Mouse (Mus musculus) heart, embryonic 15.5 days (tissue): ENCODE measurements around the gene Ppig. TPM values are rescaled to one million over a fixed set of nuclear protein-coding genes. Genes with fewer than 3 reads are reported as not detected.

Experiments used
- ATAC-seq: fragments of 200-750 bp; cut with Nextera tagmentation; replicated peaks from 2 replicates; pipeline ENCODE4 v1.8.0; 2017; ENCODE audit warnings: low read depth, moderate TSS enrichment; ENCODE audit not compliant: insufficient number of reproducible peaks, insufficient read depth, low FRiP score
- H3K27ac ChIP-seq: fragments of 300-500 bp; sonication (generic); 2 replicates; pipeline ENCODE4 v1.5.1; 2015; ENCODE audit warnings: mild to moderate bottlenecking, inconsistent platforms
- H3K27me3 ChIP-seq: fragments of 300-500 bp; sonication (generic); 2 replicates; pipeline ENCODE4 v1.6.1; 2015; ENCODE audit warnings: inconsistent platforms
- H3K36me3 ChIP-seq: fragments of 300-500 bp; sonication (generic); 2 replicates; pipeline ENCODE4 v1.6.1; 2015; ENCODE audit warnings: mild to moderate bottlenecking, inconsistent platforms
- H3K4me1 ChIP-seq: fragments of 300-500 bp; sonication (generic); replicated peaks from 2 replicates; pipeline ENCODE4 v1.6.1; 2015; ENCODE audit warnings: inconsistent platforms
- H3K4me2 ChIP-seq: fragments of 300-500 bp; sonication (generic); 2 replicates; pipeline ENCODE4 v1.6.1; 2015; ENCODE audit warnings: inconsistent platforms, mild to moderate bottlenecking, moderate library complexity
- H3K4me3 ChIP-seq: fragments of 300-500 bp; sonication (generic); 2 replicates; pipeline ENCODE4 v1.5.1; 2015; ENCODE audit warnings: mild to moderate bottlenecking, inconsistent platforms
- H3K9ac ChIP-seq: fragments of 300-500 bp; sonication (generic); 2 replicates; pipeline ENCODE4 v1.6.1; 2015; ENCODE audit warnings: mild to moderate bottlenecking, inconsistent platforms
- H3K9me3 ChIP-seq: fragments of 300-500 bp; sonication (generic); replicated peaks from 2 replicates; pipeline ENCODE4 v1.6.1; 2016; ENCODE audit warnings: inconsistent platforms
- WGBS: fragments of 180-500 bp; shearing (Covaris S2); methylation state at CpG from one replicate; pipeline ENCODE4 v1.1.7; 2015; ENCODE audit warnings: mixed read lengths; 5-methylcytosine and 5-hydroxymethylcytosine counted together
- polyA plus RNA-seq: library from polyadenylated mRNA; unstranded; fragments of >200 nt; fragmentation: Nextera tagmentation; extraction: Ambion mirVana; gene quantifications from 2 replicates; pipeline ENCODE4 v1.2.1, GENCODE M21; 2015

The Ppig gene
- polyA plus RNA-seq, 1 experiment from 2014 or later: 98.4 TPM

DNA sequence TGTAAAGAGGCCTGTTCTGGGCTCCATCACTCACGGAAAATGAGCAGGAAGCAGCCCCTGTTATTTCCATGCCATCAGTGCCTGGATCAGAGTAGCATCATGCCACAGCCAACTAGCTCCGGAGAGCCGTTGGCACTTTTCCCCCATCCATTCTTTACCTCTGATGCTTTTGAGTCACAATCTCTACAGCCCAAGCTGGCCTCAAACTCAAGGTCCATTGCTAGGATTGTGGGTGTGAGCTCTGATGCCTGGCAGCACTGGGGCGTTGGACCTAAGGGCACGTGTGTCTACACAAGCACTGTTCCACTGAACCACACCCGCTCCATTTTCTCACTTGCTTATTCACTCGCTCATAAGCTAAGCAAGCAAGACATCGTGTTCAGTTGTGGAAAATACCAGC, 21.9 kb upstream of the Ppig start:
- Histone ChIP-seq H3K9ac (no peak overlapping the region), H3K36me3 (peaks cover 71% of the 10 kb centered on the region), H3K27ac (no peak overlapping the region), H3K9me3 (no peaks in the 10 kb centered on the region), H3K4me2 (no peak overlapping the region), H3K27me3 (no peaks in the 10 kb centered on the region), H3K4me3 (no peak overlapping the region), H3K4me1 (no peaks in the 10 kb centered on the region)
- no peak for ATAC-seq
- WGBS: 91% methylated on average over 8 of the region's 8 CpGs

DNA sequence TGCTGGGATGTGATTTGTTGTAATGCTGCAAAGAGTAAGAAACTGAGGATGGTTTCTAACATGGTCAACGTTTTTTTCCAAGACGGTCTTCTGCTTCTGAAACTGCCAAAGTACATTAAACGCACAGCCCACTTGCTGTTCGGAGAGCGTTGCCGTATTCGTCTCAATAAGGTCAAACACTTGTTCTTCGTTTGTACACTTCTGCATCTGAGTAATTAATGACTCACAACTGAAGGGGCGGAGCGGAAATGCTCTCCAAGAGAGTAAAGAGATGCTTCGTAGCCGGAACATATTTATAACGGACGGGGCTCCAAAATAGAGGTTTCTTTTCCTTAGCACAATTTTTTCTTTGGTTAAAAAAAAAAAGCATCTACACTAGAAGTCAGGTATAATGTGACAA, 10.2 kb upstream of the Ppig start:
- WGBS: 87% methylated on average over 14 of the region's 14 CpGs
- H3K27me3 ChIP-seq: peaks cover 3% of the 10 kb centered on the region; the same call in 1 of the 2 replicates
- H3K4me1 ChIP-seq: peaks cover 6% of the 10 kb centered on the region; the same call in 1 of the 2 replicates
- H3K9me3 ChIP-seq: no peaks in the 10 kb centered on the region
- ATAC-seq: no peak
- H3K4me2 ChIP-seq: peak overlapping the region; percentile 74
- H3K9ac ChIP-seq: no peak overlapping the region
- peak overlapping the region; percentile 87; the same call in 1 of the 2 replicates for H3K4me3 ChIP-seq
- no peak overlapping the region for H3K27ac ChIP-seq
- H3K36me3 ChIP-seq: peaks cover 7% of the 10 kb centered on the region

DNA sequence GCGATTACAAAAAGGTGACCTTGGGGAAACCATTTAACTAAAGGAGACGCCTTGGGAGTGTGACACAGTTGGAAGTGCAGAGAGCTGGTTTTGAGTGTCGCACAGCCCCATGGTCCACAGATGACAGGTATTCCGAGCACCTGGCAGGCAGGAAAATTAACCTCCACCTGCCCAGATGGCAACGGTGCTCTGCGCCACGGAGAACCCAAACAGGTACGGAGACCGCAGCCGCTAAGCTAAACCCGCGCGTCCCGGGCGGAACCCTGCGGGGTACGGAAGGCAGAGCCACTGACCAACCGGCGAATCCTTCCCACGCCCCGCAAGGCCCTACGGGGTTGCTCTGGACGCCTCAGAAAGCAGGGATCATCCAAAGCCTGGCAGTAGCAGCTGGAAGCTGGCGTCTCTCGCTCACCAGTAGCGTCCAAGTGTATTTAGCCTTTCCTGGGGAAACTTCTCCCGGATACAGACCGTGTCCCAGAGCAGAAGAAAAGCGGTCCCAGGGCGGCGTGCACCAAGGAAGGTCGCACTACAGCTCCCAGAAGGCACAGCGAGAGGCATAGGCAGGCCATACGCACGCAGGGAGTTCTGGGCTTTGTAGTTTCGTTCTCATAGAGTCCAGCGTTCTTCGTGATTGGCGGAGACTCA, 9.2 kb upstream of the Ppig start, which contains the start of gene Fastkd1:
TSS of gene Fastkd1 (minus strand) at position 536 of the 645 bp plus-strand sequence.
- Histone ChIP-seq H3K4me2 (peak within 1 kb of the TSS; percentile 74), H3K9me3 (no peaks in the 10 kb centered on the region), H3K27me3 (peaks cover 3% of the 10 kb centered on the region), H3K9ac (peak within 1 kb of the TSS; percentile 83), H3K4me1 (peaks cover 6% of the 10 kb centered on the region; the same call in 1 of the 2 replicates), H3K36me3 (no peaks in the 10 kb centered on the region), H3K4me3 (peak within 1 kb of the TSS; percentile 87), H3K27ac (peak within 1 kb of the TSS; percentile 95)
- peak; percentile 96 for ATAC-seq
- under 1% methylated on average over 39 of the region's 39 CpGs for WGBS

DNA sequence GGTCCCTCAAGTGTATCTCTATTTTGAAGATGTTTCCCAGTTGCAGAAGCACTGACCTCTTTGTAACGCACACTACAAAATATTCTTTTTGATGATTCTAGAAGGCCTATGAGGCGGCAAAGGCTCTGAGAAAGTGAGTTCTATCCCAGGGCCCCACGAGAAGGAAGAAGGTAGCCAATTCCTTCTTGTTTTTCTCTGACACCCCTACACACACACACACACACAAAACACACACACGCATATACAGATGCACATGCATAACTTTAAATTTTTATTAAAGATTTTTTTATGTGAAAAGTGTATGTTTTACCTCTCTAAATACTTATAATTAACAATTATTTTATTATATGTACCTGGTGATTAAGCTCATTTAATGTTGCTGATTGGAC, 8.7 kb upstream of the Ppig start:
- no peak overlapping the region for H3K9ac ChIP-seq

DNA sequence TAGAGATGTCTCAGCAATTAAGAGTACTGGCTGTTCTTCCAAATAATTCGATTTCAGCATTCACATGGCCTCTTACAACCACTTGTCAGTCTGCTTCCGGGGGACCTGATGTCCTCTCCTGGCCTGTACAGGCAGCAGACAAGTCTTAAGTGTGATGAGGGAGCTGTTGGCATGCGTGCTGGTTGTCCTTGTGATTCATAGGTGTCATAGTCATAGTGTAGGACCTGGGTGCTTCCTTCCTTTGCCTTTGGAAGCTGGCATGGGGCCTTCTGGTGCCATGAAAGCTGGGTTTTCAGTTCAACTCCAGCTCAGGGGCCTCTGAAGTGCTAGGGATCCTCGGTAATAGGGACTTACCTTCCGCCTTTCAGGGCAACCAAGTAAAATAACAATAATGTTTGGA, 8.2 kb upstream of the Ppig start:
- H3K4me1 ChIP-seq: peaks cover 6% of the 10 kb centered on the region; the same call in 1 of the 2 replicates
- 73% methylated on average over 5 of the region's 5 CpGs for WGBS
- no peaks in the 10 kb centered on the region for H3K36me3 ChIP-seq
- H3K27ac ChIP-seq: no peak overlapping the region
- H3K9me3 ChIP-seq: no peaks in the 10 kb centered on the region
- H3K4me3 ChIP-seq: no peak overlapping the region
- ATAC-seq: no peak
- no peak overlapping the region for H3K9ac ChIP-seq
- no peak overlapping the region for H3K4me2 ChIP-seq
- peaks cover 3% of the 10 kb centered on the region for H3K27me3 ChIP-seq

More for the DNA sequence above, 8.7 kb upstream of the Ppig start:
- peak overlapping the region; percentile 74 for H3K4me2 ChIP-seq
- no peaks in the 10 kb centered on the region for H3K36me3 ChIP-seq
- peak overlapping the region; percentile 87 for H3K4me3 ChIP-seq
- H3K4me1 ChIP-seq: peaks cover 6% of the 10 kb centered on the region; the same call in 1 of the 2 replicates
- no peaks in the 10 kb centered on the region for H3K9me3 ChIP-seq
- 26% methylated on average over 4 of the region's 4 CpGs for WGBS
- peaks cover 3% of the 10 kb centered on the region for H3K27me3 ChIP-seq
- no peak for ATAC-seq
- H3K27ac ChIP-seq: no peak overlapping the region

DNA sequence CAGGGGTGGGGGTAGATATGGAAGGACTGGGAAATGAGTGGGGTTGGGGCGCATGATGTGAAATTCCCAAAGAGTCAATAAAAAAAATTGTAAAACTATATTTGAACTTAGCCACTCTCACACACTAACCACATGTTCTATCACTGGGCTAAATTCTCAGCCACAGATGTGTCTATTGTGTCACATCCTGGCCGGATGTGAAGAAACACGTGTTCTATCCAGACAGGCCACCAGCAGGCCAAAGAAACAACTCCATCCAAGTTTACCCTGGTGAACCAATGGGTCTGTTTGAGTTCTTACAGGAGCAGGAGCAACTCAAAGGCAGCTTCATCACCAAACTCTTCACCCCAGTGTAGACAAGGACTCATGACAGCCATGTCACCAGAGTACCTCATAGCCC, 5.9 kb upstream of the Ppig start:
- WGBS: 62% methylated on average over 3 of the region's 3 CpGs

DNA sequence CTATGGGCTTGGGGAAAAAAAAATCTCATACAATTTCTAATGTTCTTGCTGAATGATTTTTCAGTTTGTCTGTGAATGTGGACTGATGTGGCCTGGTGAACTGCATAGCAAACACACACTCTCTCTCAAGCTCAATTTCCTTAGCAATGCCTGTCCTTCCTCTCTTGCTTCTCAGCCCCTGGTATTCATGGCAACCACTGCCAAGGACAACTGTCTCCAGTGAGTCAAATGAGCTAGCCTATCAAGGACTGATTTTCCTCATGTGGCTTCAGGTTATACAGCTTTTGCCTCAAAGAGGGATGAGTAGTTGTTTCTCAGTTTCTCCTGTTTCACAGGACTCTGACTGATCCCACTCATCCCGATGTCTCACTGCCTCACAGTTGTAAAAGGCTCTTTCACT, 3.2 kb upstream of the Ppig start:
- 84% methylated on average over 1 of the region's 1 CpGs for WGBS
- ATAC-seq: no peak
- Histone ChIP-seq H3K4me3 (no peak overlapping the region), H3K27me3 (peaks cover 3% of the 10 kb centered on the region), H3K9me3 (no peaks in the 10 kb centered on the region), H3K4me1 (peaks cover 3% of the 10 kb centered on the region), H3K9ac (no peak overlapping the region), H3K36me3 (no peaks in the 10 kb centered on the region), H3K4me2 (no peak overlapping the region), H3K27ac (no peak overlapping the region)

More for the DNA sequence above, 5.9 kb upstream of the Ppig start:
- H3K4me3 ChIP-seq: no peak overlapping the region
- H3K4me1 ChIP-seq: peaks cover 6% of the 10 kb centered on the region; the same call in 1 of the 2 replicates
- no peak overlapping the region for H3K4me2 ChIP-seq
- H3K36me3 ChIP-seq: no peaks in the 10 kb centered on the region
- no peaks in the 10 kb centered on the region for H3K9me3 ChIP-seq
- H3K9ac ChIP-seq: no peak overlapping the region
- H3K27me3 ChIP-seq: peaks cover 3% of the 10 kb centered on the region
- ATAC-seq: no peak
- H3K27ac ChIP-seq: no peak overlapping the region

DNA sequence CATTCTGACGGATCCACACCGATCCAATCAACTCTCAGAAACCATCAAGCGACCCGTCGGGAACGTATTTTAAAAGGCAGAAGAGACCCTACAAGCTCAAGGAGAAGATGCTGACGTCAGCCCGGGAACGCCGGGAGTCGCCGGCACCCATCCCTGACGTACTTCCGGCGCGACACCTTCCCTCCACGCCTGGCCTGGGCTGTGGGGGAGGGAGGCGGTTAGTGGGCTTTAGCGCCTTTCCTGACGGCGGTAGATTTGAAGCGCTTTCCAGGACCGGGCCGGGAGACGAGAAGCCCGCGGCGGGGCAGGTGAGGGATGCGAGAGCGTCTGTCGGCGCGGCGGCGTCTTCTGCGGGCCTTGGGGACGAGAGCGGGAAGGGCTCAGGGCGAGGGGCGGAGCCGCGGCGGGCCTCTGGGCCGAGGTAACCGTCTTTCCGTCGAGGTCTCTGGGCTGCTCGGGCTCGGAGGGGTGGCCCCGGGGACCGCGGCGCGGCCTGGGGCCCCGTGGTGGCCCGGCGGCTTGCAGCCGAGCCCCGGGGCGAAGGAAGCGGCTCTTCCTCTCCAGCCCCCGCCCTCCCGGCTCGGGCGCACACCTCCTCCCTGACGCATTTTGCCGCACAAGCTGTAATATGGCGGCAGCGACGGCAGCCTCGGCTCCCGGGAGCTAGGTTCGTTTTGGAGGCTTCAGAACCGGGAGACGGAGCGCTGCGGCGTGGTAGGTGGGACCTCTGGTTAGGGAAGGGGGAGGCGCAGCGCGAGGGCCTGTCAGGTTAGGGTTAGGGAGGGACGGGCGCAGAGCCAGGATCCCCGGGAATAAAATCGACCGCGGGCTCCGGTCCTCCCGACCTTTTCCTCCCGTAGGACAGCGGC, 539 bp downstream of the Ppig start:
- peak; percentile 94 for ATAC-seq
- peak overlapping the region; percentile 89 for H3K9ac ChIP-seq
- WGBS: under 1% methylated on average over 75 of the region's 91 CpGs
- H3K27ac ChIP-seq: peak overlapping the region; percentile 94
- peaks cover 11% of the 10 kb centered on the region for H3K4me1 ChIP-seq
- H3K27me3 ChIP-seq: no peaks in the 10 kb centered on the region; the same call in 1 of the 2 replicates
- H3K4me3 ChIP-seq: peak overlapping the region; percentile 98
- no peaks in the 10 kb centered on the region for H3K36me3 ChIP-seq
- H3K4me2 ChIP-seq: peak overlapping the region; percentile 72
- no peaks in the 10 kb centered on the region for H3K9me3 ChIP-seq

DNA sequence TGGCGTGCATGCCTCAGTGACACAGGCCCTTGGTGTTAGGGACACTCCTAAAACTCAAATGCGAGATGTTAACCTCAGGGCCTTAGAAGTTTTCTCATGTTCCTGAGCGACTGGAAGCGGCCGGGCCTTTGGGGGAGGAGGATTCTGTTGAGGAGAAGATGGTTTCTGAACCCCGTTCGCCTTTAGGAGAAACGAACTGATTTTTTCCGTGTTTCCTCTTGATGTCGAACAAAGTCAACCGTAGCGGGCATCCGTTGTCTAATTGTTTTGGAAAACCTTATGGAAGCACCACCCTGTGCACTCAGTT, 1.1 kb downstream of the Ppig start:
- Histone ChIP-seq H3K4me3 (peak overlapping the region; percentile 98), H3K9me3 (no peaks in the 10 kb centered on the region), H3K4me1 (peaks cover 11% of the 10 kb centered on the region), H3K9ac (peak overlapping the region; percentile 89), H3K36me3 (no peaks in the 10 kb centered on the region), H3K27me3 (no peaks in the 10 kb centered on the region), H3K4me2 (peak overlapping the region; percentile 72), H3K27ac (peak overlapping the region; percentile 94)
- ATAC-seq: no peak
- WGBS: 0% methylated on average over 13 of the region's 13 CpGs

DNA sequence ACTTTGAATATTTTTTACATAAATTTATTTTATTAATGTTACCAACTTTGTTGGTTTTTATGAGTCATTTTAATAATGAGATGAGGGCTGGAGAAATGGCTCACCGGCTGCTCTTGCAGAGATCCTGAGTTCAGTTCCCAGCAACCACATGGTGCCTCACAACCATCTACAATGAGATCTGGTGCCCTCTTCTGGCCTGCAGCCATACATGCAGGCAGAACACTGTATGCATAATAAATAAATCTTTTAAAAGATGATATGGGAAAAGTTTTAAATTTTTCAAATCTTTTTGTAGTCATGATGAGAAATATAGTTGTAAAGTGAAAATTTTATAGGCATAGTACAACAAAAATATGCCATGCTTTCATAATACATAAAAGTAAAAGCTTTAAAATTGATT, 22.7 kb downstream of the Ppig start:
- H3K4me2 ChIP-seq: no peak overlapping the region
- H3K27ac ChIP-seq: no peak overlapping the region
- no peak for ATAC-seq
- H3K4me3 ChIP-seq: no peak overlapping the region
- H3K4me1 ChIP-seq: no peaks in the 10 kb centered on the region
- H3K27me3 ChIP-seq: no peaks in the 10 kb centered on the region
- 89% methylated on average over 1 of the region's 1 CpGs for WGBS
- H3K36me3 ChIP-seq: peaks cover 68% of the 10 kb centered on the region
- no peaks in the 10 kb centered on the region for H3K9me3 ChIP-seq
- no peak overlapping the region for H3K9ac ChIP-seq

DNA sequence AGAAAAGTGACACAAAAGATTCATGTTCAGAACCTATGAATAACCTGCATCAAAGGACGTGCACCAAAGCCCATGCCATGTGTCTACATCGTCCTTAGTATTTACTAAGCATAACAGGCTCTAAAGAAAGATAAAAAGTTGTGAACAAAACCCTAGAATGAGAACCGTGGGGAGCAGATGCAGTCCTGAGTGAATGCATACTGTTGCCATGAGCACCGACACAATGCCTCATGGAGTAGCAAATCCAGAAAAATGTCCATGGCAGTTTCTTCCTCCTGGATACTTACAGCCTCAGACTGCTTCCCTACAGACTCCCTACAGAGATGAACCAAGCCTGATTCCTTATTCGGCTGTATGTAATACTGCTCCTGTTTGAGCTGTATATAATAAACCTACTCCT, 38.6 kb downstream of the Ppig start:
- Histone ChIP-seq H3K36me3 (no peaks in the 10 kb centered on the region), H3K4me3 (no peak overlapping the region), H3K27me3 (no peaks in the 10 kb centered on the region), H3K9me3 (no peaks in the 10 kb centered on the region), H3K9ac (no peak overlapping the region), H3K4me2 (no peak overlapping the region), H3K27ac (no peak overlapping the region), H3K4me1 (no peaks in the 10 kb centered on the region)
- no peak for ATAC-seq
- WGBS: 75% methylated on average over 5 of the region's 5 CpGs
